Mouse (Mus musculus) liver, embryonic 14.5 days (tissue): ENCODE measurements at regions not wholly inside any gene's neighbourhood (a gene's known extent, or its start where the extent isn't known, plus 50 kb on each side); places are given as distances from the start of the nearest gene placed in this dataset.

Source experiments
- CTCF ChIP-seq: IDR thresholded peaks from 2 replicates; pipeline ENCODE4 v1.5.1; 2016; ENCODE audit warnings: antibody characterized with exemption, low read depth, control low read depth
- EP300 ChIP-seq: IDR thresholded peaks from 2 replicates; pipeline ENCODE4 v1.6.1; 2016; ENCODE audit warnings: antibody characterized with exemption, low read depth

GRCm38 (mm10) chr14:48753517-48754079, 80.0 kb upstream of the Otx2 start:
- TF ChIP-seq CTCF = no peak
- no peak for TF ChIP-seq EP300
